Mouse (Mus musculus): ENCODE data around the gene Psap.
"Not testable (repeated sequence)": the region's sequence is repeated elsewhere in the genome, so short reads cannot be mapped to it uniquely, and the experiment has no call there.

The Psap gene

GRCm38 (mm10) chr10:60277207-60278005, at the start of gene Psap:
Gene Psap (plus strand): TSS chr10:60277627.
- CTCF ChIA-PET, result interaction anchor here (0.5 to 0.6 kb wide), 3 partner anchors 19 to 131 kb away, joined by 3 to 10 read pairs (median 5); no protein-coding TSS in a partner anchor

- CTCF ChIA-PET, result interaction anchor here (0.5 kb wide), 1 partner anchor 76 kb away, joined by 4 read pairs; no protein-coding TSS in a partner anchor
Observed at GRCm38 (mm10) chr10:60227666-60228065, 49.8 kb upstream of the Psap start.

GRCm38 (mm10) chr10:60229113-60229512, 48.3 kb upstream of the Psap start:
- CTCF ChIA-PET, result interaction anchor here (1.0 kb wide), 2 partner anchors 8 to 71 kb away, joined by 3 to 4 read pairs; no protein-coding TSS in a partner anchor

- CTCF ChIA-PET, result interaction anchor here (1.0 to 2.0 kb wide), 2 partner anchors 13 to 52 kb away, joined by 3 to 5 read pairs; no protein-coding TSS in a partner anchor
Observed at GRCm38 (mm10) chr10:60230321-60231088, 46.9 kb upstream of the Psap start.

- CTCF ChIA-PET, result no interaction called here
Observed at GRCm38 (mm10) chr10:60234006-60234405, 43.4 kb upstream of the Psap start.

- CTCF ChIA-PET, result interaction anchor here (0.6 to 0.7 kb wide), 2 partner anchors 88 to 337 kb away, joined by 3 to 5 read pairs; no protein-coding TSS in a partner anchor
Observed at GRCm38 (mm10) chr10:60235876-60236275, 41.6 kb upstream of the Psap start.

- CTCF ChIA-PET, result interaction anchor here (0.6 kb wide), 1 partner anchor 18 kb away, joined by 3 read pairs; no protein-coding TSS in a partner anchor
Observed at GRCm38 (mm10) chr10:60237475-60238154, 39.8 kb upstream of the Psap start.

- CTCF ChIA-PET, result interaction anchor here (0.5 kb wide), 1 partner anchor 93 kb away, joined by 5 read pairs; no protein-coding TSS in a partner anchor
Observed at GRCm38 (mm10) chr10:60240416-60240815, 37.0 kb upstream of the Psap start.

- CTCF ChIA-PET, result interaction anchor here (0.5 to 0.7 kb wide), 2 partner anchors 23 to 106 kb away, joined by 4 to 7 read pairs; no protein-coding TSS in a partner anchor
Observed at GRCm38 (mm10) chr10:60243941-60244340, 33.5 kb upstream of the Psap start.

GRCm38 (mm10) chr10:60245041-60245440, 32.4 kb upstream of the Psap start:
- CTCF ChIA-PET, result interaction anchor here (0.6 to 1.2 kb wide), 5 partner anchors 37 to 508 kb away, joined by 3 to 12 read pairs (median 3); no protein-coding TSS in a partner anchor

- CTCF ChIA-PET, result interaction anchor here (0.6 to 1.2 kb wide), 4 partner anchors 44 to 507 kb away, joined by 3 read pairs; no protein-coding TSS in a partner anchor
Observed at GRCm38 (mm10) chr10:60245635-60246034, 31.8 kb upstream of the Psap start.

- CTCF ChIA-PET, result interaction anchor here (0.6 kb wide), 1 partner anchor 84 kb away, joined by 3 read pairs; no protein-coding TSS in a partner anchor
Observed at GRCm38 (mm10) chr10:60246519-60246918, 30.9 kb upstream of the Psap start.

GRCm38 (mm10) chr10:60248345-60248744, 29.1 kb upstream of the Psap start:
- CTCF ChIA-PET, result not testable (repeated sequence)

- CTCF ChIA-PET, result no interaction called here
Observed at GRCm38 (mm10) chr10:60250426-60250965, 26.9 kb upstream of the Psap start.

GRCm38 (mm10) chr10:60252187-60252586, 25.2 kb upstream of the Psap start:
- CTCF ChIA-PET, result interaction anchor here (0.7 kb wide), 1 partner anchor 178 kb away, joined by 11 read pairs; no protein-coding TSS in a partner anchor

- CTCF ChIA-PET, result interaction anchor here (0.7 kb wide), 1 partner anchor 177 kb away, joined by 11 read pairs; no protein-coding TSS in a partner anchor
Observed at GRCm38 (mm10) chr10:60252606-60253005, 24.8 kb upstream of the Psap start.

- CTCF ChIA-PET, result no interaction called here
Observed at GRCm38 (mm10) chr10:60256088-60256487, 21.3 kb upstream of the Psap start.

- CTCF ChIA-PET, result interaction anchor here (0.6 kb wide), 2 partner anchors 10 to 500 kb away, joined by 3 to 10 read pairs; no protein-coding TSS in a partner anchor
Observed at GRCm38 (mm10) chr10:60257261-60257825, 20.1 kb upstream of the Psap start.

GRCm38 (mm10) chr10:60260557-60261294, 16.7 kb upstream of the Psap start:
- CTCF ChIA-PET, result no interaction called here

GRCm38 (mm10) chr10:60261530-60261929, 15.9 kb upstream of the Psap start:
- CTCF ChIA-PET, result no interaction called here

Measured in spleen, embryonic (tissue).